In genomic region chr4:154946319-154946718, GRCm38 (mm10) we compare ENCODE assay signal across 8 mouse cellular contexts. TPM values are rescaled to one million over a fixed set of nuclear protein-coding genes. Genes with fewer than 3 reads are reported as not detected.
DNase-seq lines count a peak whose midpoint lies in the region; ATAC-seq and TF ChIP-seq lines count a peak whose summit lies in the region.

No protein-coding gene starts in this region.

- 0 out of 2 replicates have a peak overlapping the region, but pooled peaks have one; percentile 12 for H3K9ac ChIP-seq in heart, postnatal 0 days (replicated peaks; ENCODE audit: low read depth, low read length)

- TF ChIP-seq CTCF in heart, postnatal 0 days (IDR thresholded peaks at IDR 0.05; ENCODE audit: low read depth), result no peak

- peak; percentile 40 to 58 for DNase-seq in urinary bladder, adult 18-20 months (ENCODE audit: low spot score in 2 of 2)
- no peak for DNase-seq in urinary bladder, postnatal 10 days (ENCODE audit: low spot score)
- DNase-seq in forebrain, embryonic 10.5 days (ENCODE audit: extremely low spot score, low spot score), result peak; percentile 85
- DNase-seq in heart, postnatal 0 days (ENCODE audit: low spot score), result peak; percentile 66
- DNase-seq in kidney, postnatal 25 days, result peak; percentile 83 to 93
- DNase-seq in lung, postnatal 10 days, result peak; percentile 86
- DNase-seq in right cerebral cortex, adult 2 months (ENCODE audit: low spot score in 2 of 2), result peak; percentile 45 to 52

- H3K9me3 ChIP-seq in forebrain, embryonic 10.5 days, result no peaks in the 10 kb centered on the region
- H3K9me3 ChIP-seq in heart, postnatal 0 days (replicated peaks; ENCODE audit: control insufficient read depth, low read length), result no peaks in the 10 kb centered on the region

- no peaks in the 10 kb centered on the region for H3K36me3 ChIP-seq in forebrain, embryonic 10.5 days (replicated peaks)
- no peaks in the 10 kb centered on the region for H3K36me3 ChIP-seq in heart, postnatal 0 days (replicated peaks; ENCODE audit: control insufficient read depth, insufficient read depth, low read length)

- peaks cover 72% of the 10 kb centered on the region for H3K4me1 ChIP-seq in forebrain, embryonic 10.5 days
- no peaks in the 10 kb centered on the region for H3K4me1 ChIP-seq in heart, postnatal 0 days (ENCODE audit: control insufficient read depth, insufficient read depth)

- TF ChIP-seq EP300 in heart, postnatal 0 days (IDR thresholded peaks at IDR 0.05; ENCODE audit: low read depth), result no peak

- peak; percentile 90 for ATAC-seq in heart, postnatal 0 days (ENCODE audit: insufficient read depth, low read depth)
- no peak for ATAC-seq in activated CD4-positive, CD25-positive, alpha-beta regulatory T cell, adult 4 months

- peak overlapping the region; percentile 47 for H3K4me3 ChIP-seq in forebrain, embryonic 10.5 days
- peak overlapping the region; percentile 21 for H3K4me3 ChIP-seq in heart, postnatal 0 days (ENCODE audit: low read depth, low read length)

- H3K27me3 ChIP-seq in forebrain, embryonic 10.5 days (ENCODE audit: poor library complexity, severe bottlenecking), result peaks cover 33% of the 10 kb centered on the region
- H3K27me3 ChIP-seq in heart, postnatal 0 days (ENCODE audit: control insufficient read depth, insufficient read depth, low read length), result peaks cover 26% of the 10 kb centered on the region

- H3K4me2 ChIP-seq in heart, postnatal 0 days (ENCODE audit: low read depth, low read length), result peak overlapping the region; percentile 49

- WGBS in forebrain, embryonic 10.5 days, result 6% methylated on average over 8 of the region's 8 CpGs
- WGBS in heart, postnatal 0 days, result under 1% methylated on average over 8 of the region's 8 CpGs

- peak overlapping the region; percentile 82 for H3K27ac ChIP-seq in forebrain, embryonic 10.5 days
- peak overlapping the region; percentile 52 for H3K27ac ChIP-seq in heart, postnatal 0 days (ENCODE audit: low read depth)

RNA-seq across cellular contexts. Expression of gene Hes5, which starts 14.4 kb away (rescaled TPM):
- polyA plus RNA-seq in forebrain, embryonic 10.5 days (2016; fragmentation: Nextera tagmentation; extraction: Ambion mirVana), result 272 and 295 TPM in 2 replicates
- not detected in 2 replicates for total RNA-seq in heart, postnatal 0 days (2014; rRNA removed; ENCODE audit: low replicate concordance)
- not detected in 2 replicates for polyA plus RNA-seq in heart, postnatal 0 days (2015; fragmentation: Nextera tagmentation; extraction: Ambion mirVana)
- 1 to 10 TPM; 1.0 to 1.1 TPM for polyA plus RNA-seq in activated CD4-positive, CD25-positive, alpha-beta regulatory T cell, adult 4 months (2017; shearing (Covaris generic))

RNA-seq across cellular contexts. Expression of gene Pank4, which starts 17.6 kb away (rescaled TPM):
- polyA plus RNA-seq in forebrain, embryonic 10.5 days (2016; fragmentation: Nextera tagmentation; extraction: Ambion mirVana), result 46.8 and 51.8 TPM in 2 replicates
- total RNA-seq in heart, postnatal 0 days (2014; rRNA removed; ENCODE audit: low replicate concordance), result 45.6 and 62.0 TPM in 2 replicates
- 27.4 and 30.6 TPM in 2 replicates for polyA plus RNA-seq in heart, postnatal 0 days (2015; fragmentation: Nextera tagmentation; extraction: Ambion mirVana)
- 10 to 100 TPM; 37.4 to 40.1 TPM for polyA plus RNA-seq in activated CD4-positive, CD25-positive, alpha-beta regulatory T cell, adult 4 months (2017; shearing (Covaris generic))

RNA-seq across cellular contexts. Expression of gene Tnfrsf14, which starts 18.0 kb away (rescaled TPM):
- polyA plus RNA-seq in forebrain, embryonic 10.5 days (2016; fragmentation: Nextera tagmentation; extraction: Ambion mirVana), result 0.68 and 0.93 TPM in 2 replicates
- total RNA-seq in heart, postnatal 0 days (2014; rRNA removed; ENCODE audit: low replicate concordance), result 2.7 and 40.9 TPM in 2 replicates
- 0.30 and 0.40 TPM in 2 replicates for polyA plus RNA-seq in heart, postnatal 0 days (2015; fragmentation: Nextera tagmentation; extraction: Ambion mirVana)
- polyA plus RNA-seq in activated CD4-positive, CD25-positive, alpha-beta regulatory T cell, adult 4 months (2017; shearing (Covaris generic)), result 100 to 1,000 TPM in 1 of 2 experiments, 10 to 100 TPM in 1; 57.3 to 109 TPM

RNA-seq across cellular contexts. Expression of gene Fam213b, which starts 47.4 kb away (rescaled TPM):
- polyA plus RNA-seq in forebrain, embryonic 10.5 days (2016; fragmentation: Nextera tagmentation; extraction: Ambion mirVana), result 36.1 and 36.3 TPM in 2 replicates
- total RNA-seq in heart, postnatal 0 days (2014; rRNA removed; ENCODE audit: low replicate concordance), result 43.5 and 72.4 TPM in 2 replicates
- polyA plus RNA-seq in heart, postnatal 0 days (2015; fragmentation: Nextera tagmentation; extraction: Ambion mirVana), result 75.4 and 76.2 TPM in 2 replicates
- 1 to 10 TPM; 6.5 to 7.6 TPM for polyA plus RNA-seq in activated CD4-positive, CD25-positive, alpha-beta regulatory T cell, adult 4 months (2017; shearing (Covaris generic))

Comparison
In these comparisons a context has a peak if more than half of its experiments do, and no peak if none do; other contexts are left out.
1. RNA of gene Hes5, which starts 14.4 kb away (polyA plus RNA-seq): 272 to 295 TPM in forebrain, embryonic 10.5 days; 1.0 to 1.1 TPM in activated CD4-positive, CD25-positive, alpha-beta regulatory T cell, adult 4 months and not detected in heart, postnatal 0 days; every median in the first group is over 100 times any median in the second.
2. RNA of gene Tnfrsf14, which starts 18.0 kb away (polyA plus RNA-seq): 57.3 to 109 TPM in activated CD4-positive, CD25-positive, alpha-beta regulatory T cell, adult 4 months; 0.68 to 0.93 TPM in forebrain, embryonic 10.5 days and 0.30 to 0.40 TPM in heart, postnatal 0 days; every median in the first group is over 10 times any median in the second.